Mouse (Mus musculus): ENCODE data around the gene Tmem220.

Gene Tmem220

DNA sequence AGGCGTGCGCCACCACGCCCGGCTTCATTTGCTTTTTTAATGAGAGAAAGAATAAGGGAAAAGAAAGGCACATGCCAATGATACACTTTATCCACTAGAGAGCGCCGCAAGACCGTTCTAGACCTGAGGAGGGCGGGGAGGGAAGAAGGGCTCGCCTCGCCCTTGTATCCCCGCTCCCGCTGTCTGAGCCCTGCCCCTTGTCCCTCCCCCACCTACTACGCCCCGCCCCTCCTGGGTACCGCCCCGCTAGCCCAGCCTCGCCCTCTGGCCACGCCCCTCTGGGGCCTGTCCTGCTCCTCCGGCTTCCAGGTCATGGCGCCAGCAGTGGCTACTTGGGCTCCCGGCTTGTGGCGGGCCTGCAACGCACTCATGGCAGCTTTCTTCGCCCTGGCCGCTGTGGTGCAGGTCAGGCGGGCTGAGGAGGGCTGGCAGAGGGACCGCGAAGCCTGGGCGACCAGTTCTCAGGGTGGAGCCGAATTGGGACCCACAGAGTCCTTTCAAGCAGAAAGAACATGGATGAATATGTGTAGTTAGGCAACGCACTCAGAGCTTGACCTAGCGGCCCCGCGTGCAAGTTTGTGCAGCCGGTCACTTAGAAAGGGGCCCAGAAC is at the start of gene Tmem220:
Gene Tmem220, plus strand, starts transcription at position 288 of the 611 bp plus-strand sequence.
- DNase-seq (ENCODE audit: low spot score): peak; percentile 92

DNA sequence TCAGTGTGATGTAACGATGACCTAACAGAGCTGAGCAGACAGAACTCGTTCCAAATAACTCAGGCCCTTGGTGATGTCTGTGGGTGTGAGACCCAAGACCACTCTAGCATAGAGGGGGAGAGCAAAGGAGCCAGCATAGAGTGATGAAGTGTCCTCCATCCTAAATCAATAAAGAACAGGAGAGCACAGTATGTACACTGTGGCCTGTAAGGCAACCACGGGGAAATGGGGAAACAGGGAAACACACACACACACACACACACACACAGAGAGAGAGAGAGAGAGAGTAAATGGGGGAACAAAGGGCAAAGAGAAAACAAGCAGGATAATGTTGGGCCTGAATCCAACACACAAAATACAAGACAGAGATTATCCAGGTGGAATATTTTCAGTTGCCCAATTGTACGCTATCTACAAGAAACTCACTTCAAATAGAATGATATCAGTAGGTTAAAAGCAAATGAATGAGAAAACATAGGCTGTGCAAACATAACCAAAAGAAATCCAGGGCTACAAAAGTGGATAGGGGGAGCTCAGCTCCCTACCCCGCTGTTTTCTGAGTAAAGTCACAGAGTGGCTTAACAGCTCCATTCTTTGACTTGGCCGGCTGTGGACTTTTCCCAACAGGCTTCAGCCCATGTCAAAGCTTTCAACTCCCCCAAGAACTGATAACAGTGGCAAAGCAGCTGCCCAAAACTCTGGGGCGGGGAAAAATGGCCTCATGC is 49.2 kb upstream of the Tmem220 start:
- DNase-seq (ENCODE audit: low spot score): no peak

DNA sequence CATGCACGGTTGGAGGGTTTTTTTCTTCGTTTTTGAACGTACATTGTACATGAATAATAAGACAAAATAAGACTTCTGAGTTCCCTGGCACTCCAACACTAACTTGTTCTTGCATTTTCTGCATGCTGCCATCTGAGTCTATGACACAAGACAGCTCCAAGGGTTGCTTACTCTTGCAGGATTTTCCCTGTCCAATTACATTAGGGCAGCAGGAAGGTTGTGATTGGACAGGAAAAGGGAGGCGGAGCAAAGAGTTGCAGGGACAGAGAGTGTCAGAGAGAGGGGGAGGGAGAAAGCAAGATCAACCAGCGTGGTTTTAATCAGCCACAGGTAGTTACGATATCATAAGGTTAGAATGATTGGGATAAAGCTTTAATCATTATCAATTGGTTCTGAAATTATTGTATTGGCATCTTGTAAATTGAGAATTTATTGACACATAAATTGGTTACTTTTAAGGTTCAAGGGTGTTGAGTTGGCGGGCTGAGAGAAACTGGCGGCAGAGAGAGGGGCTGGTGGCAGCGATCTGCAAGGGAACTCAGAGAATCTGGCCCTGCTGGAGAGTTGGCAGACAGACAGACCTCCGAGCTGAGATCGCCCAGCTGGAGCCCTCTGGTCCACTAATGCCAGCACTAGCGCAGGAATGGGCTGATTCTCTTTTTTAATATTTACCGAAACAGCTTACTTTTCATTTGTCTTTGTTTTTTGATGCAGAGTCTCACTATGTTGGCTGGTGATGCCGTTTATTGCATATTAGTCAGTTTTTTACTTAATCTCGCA is 43.4 kb upstream of the Tmem220 start:
- DNase-seq (ENCODE audit: low spot score): no peak

DNA sequence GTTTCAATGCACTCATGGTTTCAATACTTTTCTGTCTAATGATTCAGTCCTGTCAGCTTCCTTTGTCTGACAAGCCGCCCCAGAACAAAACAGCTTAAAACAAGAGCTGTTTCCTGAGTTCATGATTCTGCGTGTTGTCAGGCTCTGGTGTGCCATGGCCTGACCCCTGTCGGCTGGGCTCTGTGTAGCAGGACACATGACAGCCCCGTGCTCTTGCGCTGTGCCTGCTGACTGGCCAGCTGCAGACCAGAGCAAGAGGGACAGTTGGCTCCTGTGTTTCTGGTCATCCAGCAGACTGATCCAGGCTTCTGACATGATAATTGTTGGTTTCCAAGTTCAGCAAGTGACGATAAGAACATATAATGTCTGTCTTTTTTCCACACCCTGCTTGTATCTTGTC is 42.2 kb upstream of the Tmem220 start:
- no peak for DNase-seq (ENCODE audit: low spot score)

DNA sequence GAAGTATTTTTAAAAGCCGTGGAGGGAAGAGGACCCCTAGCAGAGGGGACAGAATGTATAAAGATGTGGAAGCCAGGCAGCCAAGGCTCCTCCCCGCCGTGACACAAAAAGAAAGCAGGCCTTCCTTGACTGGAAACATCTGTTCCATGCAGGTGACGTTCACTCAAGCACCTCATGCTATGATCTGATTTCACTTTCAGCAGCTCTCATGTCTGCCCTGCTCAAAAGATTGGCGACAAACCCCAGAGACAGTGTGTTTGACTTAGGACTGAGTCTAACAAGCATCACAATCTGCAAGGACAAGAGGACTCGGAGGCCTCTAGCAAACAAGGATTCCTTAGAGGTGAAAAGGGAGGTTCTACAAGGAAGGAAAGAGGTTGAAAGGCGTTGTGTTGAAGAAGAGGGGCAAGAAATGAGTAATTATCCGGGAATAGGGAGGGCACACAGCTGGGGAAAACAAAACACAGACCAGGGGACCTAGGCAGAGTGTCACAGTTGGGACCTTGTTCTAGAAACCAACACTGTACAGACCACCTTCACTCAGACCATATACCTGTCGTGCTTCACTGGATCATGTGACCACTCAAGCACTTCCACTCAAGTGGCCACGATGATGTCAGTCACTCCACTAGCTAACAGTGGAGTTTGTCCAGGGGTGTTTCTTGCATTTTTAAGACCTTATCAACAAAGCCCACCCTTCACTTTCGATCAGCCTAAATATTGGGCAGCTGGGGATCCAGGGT is 41.4 kb upstream of the Tmem220 start:
- no peak for DNase-seq (ENCODE audit: low spot score)

DNA sequence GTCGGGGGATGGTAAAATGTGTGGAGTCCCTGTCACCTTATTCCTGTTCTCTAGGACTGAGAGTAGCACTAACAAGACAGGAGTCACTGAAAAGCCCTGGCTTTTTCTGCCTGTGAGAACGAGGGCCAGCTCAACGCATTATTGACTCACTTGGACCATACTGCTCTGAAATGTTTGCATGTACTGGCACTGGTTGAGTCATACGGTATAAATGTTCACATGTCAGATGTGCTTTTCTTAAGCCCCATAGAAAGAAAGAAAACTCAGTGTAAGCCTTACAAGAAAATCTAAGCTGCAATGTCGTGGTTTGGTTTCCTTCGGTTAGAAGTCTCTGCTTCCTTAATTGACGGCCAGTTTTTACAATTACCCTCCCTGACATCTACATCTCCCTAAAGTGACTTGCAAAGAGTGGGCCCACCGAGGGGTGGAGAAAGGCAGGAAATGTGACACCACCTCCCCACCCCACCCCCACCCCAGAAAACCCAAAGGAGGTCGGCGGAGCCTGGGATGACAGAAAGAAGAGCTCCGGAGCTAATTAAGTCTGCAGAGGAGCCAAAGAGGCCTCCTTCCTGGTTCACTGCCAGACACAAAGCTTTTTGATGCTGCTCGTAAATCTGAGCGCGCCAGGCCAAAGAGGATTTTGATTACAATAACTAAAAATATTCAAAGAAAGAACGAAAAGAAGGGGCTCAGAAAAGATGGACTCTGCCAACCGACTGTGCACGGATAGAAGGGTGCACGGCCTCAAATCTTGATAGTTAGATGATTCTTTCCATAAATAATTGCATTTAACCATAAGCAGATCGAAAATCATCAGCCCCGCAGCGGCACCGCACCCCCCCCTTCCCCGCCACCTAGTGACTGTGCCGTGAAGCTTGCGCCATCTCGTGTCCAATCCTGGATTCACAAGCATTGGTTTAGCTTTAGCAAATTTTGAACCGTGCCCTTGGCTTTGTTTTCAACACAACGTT is 40.5 kb upstream of the Tmem220 start:
- peak; percentile 79 for DNase-seq (ENCODE audit: low spot score)

DNA sequence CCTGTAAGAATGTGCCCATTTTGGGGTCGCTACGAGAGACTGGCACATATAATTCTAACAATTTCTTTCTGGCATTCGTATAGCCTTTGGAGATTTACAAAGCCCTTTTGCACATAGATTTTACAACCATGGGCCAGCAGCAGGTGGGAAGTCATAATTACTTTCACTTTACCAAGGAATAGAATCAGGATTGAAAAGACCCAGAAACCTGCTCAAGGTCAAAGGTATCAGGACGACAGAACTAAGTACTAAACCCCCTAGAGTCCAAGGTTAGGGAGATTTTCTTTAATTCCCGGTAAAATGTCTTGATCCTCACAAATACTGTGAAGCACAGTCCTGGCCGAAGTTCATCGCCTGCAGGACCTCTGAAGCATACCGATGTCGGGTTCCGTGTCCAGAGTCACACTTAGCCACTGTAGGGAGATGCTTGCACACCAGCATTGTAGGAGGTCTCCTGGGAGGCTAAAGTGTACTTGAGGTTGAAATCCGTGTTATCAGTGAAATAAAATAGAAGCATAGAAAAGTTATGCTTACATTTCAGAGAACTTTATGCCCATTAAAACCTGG is 39.7 kb upstream of the Tmem220 start:
- DNase-seq (ENCODE audit: low spot score): no peak

DNA sequence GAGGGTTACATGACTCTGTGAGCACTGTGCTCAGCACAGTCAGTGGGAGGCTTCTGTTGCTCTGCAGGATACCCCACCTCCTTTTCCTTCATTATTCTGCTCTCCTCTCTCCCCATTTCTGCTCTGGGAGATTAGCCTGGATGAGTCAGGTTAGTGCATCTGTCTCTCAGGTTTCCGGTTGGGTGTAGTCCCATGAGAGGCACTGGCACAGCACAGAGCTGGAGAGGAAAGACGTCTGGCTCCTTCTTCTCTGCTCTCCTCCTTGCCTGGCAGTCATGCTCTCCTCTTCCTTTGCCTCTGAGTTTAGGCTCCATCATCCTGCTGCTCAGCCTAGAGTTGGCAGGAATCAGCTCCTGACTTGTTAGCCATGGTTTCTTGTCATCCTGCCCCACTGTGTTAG is 32.8 kb upstream of the Tmem220 start:
- DNase-seq (ENCODE audit: low spot score): no peak

DNA sequence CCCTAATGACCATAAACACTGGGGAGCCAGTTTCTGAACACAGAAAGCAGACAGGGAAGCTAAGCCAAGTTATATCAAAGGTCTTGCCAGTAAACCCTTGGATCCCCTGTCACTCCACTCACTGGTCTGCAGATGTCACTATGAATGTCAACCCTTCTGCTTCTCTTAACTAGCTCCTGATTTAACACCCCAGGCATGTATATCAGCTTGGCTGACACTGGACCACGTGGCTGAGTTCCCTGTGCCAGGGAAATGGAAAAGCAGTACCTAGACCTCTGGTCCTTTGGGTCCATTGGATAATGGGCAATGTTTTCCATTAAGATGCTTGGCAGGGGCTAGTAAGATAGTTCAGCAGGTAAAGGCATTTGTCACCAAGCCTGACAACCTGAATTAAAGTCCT is 31.3 kb upstream of the Tmem220 start:
- no peak for DNase-seq (ENCODE audit: low spot score)

DNA sequence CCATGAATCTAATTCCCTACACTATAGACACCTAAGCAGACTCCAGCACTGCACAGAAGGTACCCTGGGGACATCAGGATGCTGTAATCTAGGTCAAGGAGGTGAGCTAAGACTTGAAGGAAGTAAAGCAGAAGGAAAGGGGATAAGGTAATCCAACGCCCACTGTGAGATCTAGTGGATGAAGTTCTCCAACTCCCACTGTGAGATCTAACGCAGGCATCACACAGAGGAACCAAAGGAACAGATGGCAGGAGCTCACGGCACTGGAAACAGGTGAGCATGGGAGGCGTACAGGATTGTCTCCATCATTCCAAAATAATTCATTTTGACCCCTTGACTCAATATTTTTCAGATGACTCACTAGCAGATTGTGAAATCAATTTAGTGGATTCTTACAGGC is 28.5 kb upstream of the Tmem220 start:
- no peak for DNase-seq (ENCODE audit: low spot score)

DNA sequence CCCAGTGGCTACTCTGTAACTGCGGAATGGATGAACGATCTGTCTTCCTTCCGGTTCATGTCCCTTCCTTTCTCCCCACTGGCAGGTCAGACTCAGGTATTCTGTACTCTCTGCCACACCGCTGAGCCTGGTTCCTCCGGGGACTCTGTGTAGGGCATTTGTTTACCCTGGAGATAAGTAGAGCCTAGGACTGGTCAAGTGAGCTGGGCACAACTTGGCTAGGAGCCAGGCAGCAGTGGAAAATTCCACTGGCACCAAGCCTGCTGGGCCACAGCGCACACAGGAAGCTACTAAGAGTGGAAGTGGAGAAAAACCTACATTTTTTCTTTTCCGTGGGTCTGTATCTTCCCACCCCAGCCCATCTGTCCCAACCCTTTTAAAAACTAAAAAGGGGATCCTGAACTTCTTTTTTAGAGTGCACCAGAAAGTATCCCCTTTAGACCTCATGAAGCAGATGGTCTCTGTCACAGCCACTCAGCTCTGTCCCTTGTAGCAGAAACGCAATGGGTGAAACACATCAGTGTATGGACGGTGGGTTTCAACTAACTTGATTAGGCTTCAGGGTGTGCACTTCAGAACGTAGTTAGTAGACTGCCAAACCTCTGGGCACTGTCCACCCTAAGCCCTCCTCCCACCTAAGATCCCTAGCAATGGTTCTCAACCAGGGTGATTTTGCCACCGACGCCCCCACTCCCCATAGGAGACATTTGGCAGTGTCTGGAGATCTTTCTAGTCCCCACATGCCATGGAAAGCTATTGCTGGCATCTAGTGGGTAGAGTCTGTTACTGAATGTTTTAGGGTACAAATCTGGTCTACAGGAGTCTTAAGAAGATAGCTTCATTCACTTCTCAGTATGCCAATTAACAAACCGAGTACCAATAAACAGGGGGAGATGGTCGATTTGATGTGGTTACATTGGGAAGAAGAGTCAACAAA is 26.2 kb upstream of the Tmem220 start:
- DNase-seq (ENCODE audit: low spot score): peak; percentile 77

DNA sequence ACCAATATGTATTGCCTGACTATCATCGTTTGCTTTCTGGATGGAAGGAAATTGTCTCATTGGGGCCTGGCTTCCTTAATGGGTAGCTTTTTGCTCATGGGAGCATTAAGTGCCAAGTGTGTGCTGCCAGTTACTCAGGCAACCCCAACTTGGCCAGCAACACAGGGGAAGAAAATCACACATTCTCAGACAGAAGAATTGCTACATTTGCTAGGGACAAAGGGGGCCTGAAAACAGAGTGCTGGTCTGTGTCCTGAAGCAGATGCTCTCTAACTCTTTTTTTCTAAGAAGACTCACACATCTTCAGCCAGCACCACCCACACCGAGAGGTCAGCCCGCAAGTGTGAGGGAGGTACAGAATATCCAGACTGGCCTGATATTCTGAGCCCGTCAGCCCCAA is 24.3 kb upstream of the Tmem220 start:
- DNase-seq (ENCODE audit: low spot score): no peak

DNA sequence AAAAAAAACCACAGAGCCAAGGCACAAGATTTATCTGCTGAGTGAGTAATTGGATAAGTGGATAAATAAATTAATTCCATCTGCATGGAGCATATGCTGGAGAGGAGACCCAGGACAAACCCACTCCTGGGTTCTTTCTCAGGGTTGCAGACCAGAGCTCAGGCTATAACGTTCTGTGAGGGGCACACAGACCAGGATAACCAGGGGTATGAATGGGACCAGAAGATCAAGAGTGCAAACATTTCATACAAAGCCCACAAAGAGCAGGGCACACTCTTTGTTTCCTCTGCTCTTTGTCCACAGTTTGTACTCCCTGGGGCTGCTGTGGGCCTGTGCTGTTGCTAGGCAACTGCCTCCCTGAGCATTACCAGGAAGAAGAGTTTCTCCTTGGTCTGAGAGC is 23.2 kb upstream of the Tmem220 start:
- DNase-seq (ENCODE audit: low spot score): no peak

DNA sequence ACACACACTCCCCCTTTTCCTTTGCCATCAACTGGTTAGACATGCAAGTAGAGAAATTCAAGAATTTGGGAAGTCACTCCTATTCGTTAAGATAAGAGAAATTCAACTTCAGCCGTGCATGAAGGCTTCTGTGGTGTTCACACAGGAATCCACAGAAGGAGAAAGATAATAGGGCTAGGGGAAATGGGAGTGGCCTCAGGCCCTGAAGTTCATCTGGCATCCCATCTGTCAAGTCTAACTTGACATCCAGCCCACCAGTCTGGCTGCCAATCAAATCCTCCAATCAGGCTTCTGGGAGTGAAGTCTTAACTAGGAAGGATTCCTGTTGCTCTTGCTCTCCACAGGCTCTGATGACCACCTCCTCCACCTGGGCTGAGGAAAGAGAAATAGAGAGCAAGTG is 22.0 kb upstream of the Tmem220 start:
- DNase-seq (ENCODE audit: low spot score): no peak

DNA sequence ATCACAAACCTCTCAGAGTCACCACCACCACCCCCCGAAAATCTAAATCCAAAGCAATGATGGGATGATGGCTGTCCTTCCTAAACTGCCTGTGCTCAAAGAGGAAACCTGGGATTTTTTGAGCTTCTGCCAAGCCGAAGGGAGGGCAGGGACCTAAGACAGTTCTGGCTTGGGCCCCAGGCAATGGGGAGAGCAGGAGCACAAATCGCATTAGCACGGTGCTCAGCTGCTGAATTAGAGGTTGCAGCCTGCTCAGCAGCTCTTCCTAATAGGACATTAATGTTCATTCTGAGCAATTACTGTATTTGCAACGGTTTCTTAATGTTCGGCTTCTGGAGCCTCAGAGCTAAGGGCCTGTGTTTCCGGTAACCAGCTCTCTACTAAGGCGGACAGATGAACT is 17.0 kb upstream of the Tmem220 start:
- no peak for DNase-seq (ENCODE audit: low spot score)

DNA sequence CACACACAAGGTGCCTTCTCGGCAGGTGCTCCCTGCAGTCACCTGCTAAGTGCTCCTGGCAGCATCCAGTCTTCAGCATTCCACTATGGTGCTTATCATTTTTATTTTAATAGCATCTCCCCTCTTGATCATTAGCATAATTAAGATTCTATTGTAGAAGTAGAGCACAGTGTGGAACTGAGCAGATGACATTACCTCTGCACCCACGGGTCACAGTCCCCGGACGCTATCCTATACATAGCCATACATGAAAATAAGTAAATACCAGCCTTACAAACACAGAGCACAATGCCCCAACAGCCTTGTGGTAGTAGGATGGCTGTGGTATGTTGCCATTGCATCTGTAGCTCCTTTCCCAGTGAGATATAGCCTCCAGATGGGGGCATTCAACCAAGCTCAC is 16.4 kb upstream of the Tmem220 start:
- DNase-seq (ENCODE audit: low spot score): no peak

DNA sequence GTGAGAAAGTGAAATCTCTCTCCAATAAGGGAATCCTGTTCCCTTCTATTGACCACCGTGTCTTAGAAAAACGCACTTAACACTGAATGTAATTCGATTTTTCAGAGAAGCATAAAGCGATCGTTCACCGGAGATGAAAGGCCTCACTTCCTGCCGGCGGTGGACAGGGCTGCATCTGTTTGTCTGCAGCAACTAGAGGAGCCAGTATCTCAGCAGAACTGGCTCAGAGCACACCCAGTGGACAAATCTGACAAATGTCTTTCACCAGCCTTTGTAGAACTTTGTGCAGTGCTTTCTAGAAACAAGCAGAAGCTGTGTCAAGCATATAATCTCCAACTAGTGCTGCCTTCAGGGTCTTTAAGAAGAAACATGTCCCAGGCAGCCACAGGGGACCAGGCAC is 14.5 kb upstream of the Tmem220 start:
- DNase-seq (ENCODE audit: low spot score): no peak

DNA sequence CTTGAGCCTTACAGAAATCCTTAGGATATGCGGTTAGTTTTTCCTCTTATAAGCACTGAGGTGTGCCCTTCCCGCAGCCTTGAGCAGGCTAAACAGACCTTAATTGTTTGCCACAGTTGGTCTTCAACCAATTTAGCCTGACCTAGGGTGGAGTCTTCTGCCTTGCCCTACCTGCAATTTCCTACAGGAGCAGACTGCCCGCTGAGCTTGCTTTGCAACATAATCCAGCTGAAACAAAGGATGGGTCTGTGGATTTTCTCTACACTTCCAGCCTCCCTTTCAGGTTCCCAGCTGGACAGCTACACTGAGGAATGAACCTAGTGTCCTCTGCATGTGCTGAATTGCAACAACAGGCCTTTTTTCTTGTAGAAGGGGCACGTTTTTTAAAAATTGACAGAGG is 13.3 kb upstream of the Tmem220 start:
- no peak for DNase-seq (ENCODE audit: low spot score)

DNA sequence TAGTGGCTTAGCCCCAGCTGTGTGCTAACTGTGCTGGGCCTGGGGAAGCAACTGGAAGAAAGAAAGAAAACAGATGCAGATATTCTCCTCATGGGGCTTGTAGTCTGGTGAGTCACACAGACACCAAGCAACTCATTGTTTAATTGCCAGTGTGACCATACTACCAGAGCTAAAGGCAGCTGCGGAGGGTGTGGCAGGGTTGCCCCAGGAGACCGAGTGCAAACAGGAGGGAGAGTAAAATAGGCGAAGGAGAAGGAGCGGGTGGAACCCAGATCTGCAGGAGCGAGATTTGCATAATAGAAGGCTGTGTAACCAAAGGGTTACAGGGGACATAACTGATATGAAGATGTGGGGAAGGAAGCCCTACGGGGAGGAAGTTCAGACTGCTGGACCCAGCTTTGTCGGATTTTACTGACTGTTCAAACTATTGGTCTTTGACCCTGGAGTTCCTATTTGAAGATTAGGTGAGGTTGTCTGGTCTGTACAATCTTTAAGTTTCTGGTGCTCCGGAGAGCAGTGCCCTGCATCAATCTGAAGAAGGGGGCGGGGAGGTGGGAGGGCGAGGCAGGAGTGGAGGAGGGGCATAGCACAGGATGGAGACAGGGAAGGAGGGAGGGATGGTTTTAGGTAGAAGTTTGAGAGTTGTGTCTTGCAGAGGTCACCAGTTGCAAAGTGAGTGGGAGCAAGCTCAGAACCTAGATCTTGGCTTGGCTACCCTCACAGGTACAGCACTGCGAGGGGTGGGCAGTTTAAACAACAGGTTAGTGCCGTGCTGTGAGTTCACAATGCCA is 7.0 kb upstream of the Tmem220 start:
- peak; percentile 26 for DNase-seq (ENCODE audit: low spot score)

Measured in urinary bladder, postnatal 25 days (tissue).